In genomic region chr3:144531023-144531422, GRCm38 (mm10) we compare ENCODE assay signal across 10 mouse cellular contexts. TPM values are rescaled to one million over a fixed set of nuclear protein-coding genes. Genes with fewer than 3 reads are reported as not detected.
DNase-seq lines count a peak whose midpoint lies in the region; ATAC-seq lines count a peak whose summit lies in the region.
"Had no signal": no experiment of that assay in that cellular context is flagged by ENCODE, and none has a peak within 500 bp of the region (broad histone marks: within the 10 kb centered on the region; RNA-seq: fewer than 3 reads in every experiment).

No protein-coding gene starts in this region.

- H3K4me3 ChIP-seq in heart, embryonic 16.5 days (ENCODE audit: low read length): no peak overlapping the region
- no peak overlapping the region for H3K4me3 ChIP-seq in heart, embryonic 11.5 days (ENCODE audit: low read depth, low read length)
- H3K4me3 ChIP-seq: erythroblast, embryonic 14.5 days had no signal

- H3K27me3 ChIP-seq in heart, embryonic 16.5 days (ENCODE audit: control insufficient read depth, insufficient read depth, low read length): no peaks in the 10 kb centered on the region
- no peaks in the 10 kb centered on the region for H3K27me3 ChIP-seq in heart, embryonic 11.5 days (ENCODE audit: control insufficient read depth, insufficient read depth, low read length)

- H3K36me3 ChIP-seq in heart, embryonic 16.5 days (ENCODE audit: control insufficient read depth, insufficient read depth): no peaks in the 10 kb centered on the region
- H3K36me3 ChIP-seq in heart, embryonic 11.5 days (ENCODE audit: control insufficient read depth, insufficient read depth, low read length): no peaks in the 10 kb centered on the region

- no peak overlapping the region for H3K27ac ChIP-seq in heart, embryonic 16.5 days (ENCODE audit: low read length)
- H3K27ac ChIP-seq in heart, embryonic 11.5 days (ENCODE audit: low read depth, low read length): no peak overlapping the region
- H3K27ac ChIP-seq: macrophage had no signal

- H3K9ac ChIP-seq in heart, embryonic 16.5 days (ENCODE audit: low read length): peak overlapping the region; percentile 50; the same call in 1 of the 2 replicates
- no peak overlapping the region for H3K9ac ChIP-seq in heart, embryonic 11.5 days (ENCODE audit: low read depth, low read length)

- no peaks in the 10 kb centered on the region for H3K9me3 ChIP-seq in heart, embryonic 16.5 days (replicated peaks; ENCODE audit: control insufficient read depth, low read length)
- no peaks in the 10 kb centered on the region for H3K9me3 ChIP-seq in heart, embryonic 11.5 days (replicated peaks; ENCODE audit: control insufficient read depth, low read length)

- H3K4me2 ChIP-seq in heart, embryonic 16.5 days (ENCODE audit: low read depth, low read length): peak overlapping the region; percentile 47
- H3K4me2 ChIP-seq in heart, embryonic 11.5 days: no peak overlapping the region

- peak; percentile 71 for DNase-seq in 3T3-L1 (ENCODE audit: low read depth, low spot score)
- DNase-seq in brain, adult 2 months (ENCODE audit: low read depth, low spot score): peak; percentile 80
- no peak for DNase-seq in adrenal gland, adult 18-20 months (ENCODE audit: low spot score in 2 of 2)
- no peak for DNase-seq in lung, postnatal 25 days (ENCODE audit: low spot score)
- no peak for DNase-seq in left cerebral cortex, adult 9 months (ENCODE audit: low spot score in 2 of 2)

- H3K4me1 ChIP-seq in heart, embryonic 16.5 days (ENCODE audit: control insufficient read depth, insufficient read depth, low read length): peaks cover 9% of the 10 kb centered on the region; the same call in 1 of the 2 replicates
- no peaks in the 10 kb centered on the region for H3K4me1 ChIP-seq in heart, embryonic 11.5 days (ENCODE audit: control insufficient read depth, insufficient read depth, low read length)

- 41% methylated on average over 5 of the region's 5 CpGs for WGBS in heart, embryonic 16.5 days
- WGBS in heart, embryonic 11.5 days (ENCODE audit: insufficient replicate concordance): 48% methylated on average over 5 of the region's 5 CpGs

- ATAC-seq in heart, embryonic 16.5 days (replicated peaks; ENCODE audit: extremely low read depth, insufficient read depth, low FRiP score): no peak; the same call in 1 of the 2 replicates
- ATAC-seq in heart, embryonic 11.5 days (replicated peaks; ENCODE audit: insufficient number of reproducible peaks, low FRiP score, low TSS enrichment): no peak
- peak; percentile 50 for ATAC-seq in inflammation-experienced regulatory T-cells, adult 6 months

RNA-seq across cellular contexts. Expression of gene Hs2st1, which starts 39.0 kb away (rescaled TPM):
- 6.3 and 6.6 TPM in 2 replicates for polyA plus RNA-seq in heart, embryonic 16.5 days (2015; fragmentation: Nextera tagmentation; extraction: Ambion mirVana)
- polyA plus RNA-seq in heart, embryonic 11.5 days (2014; fragmentation: Nextera tagmentation; extraction: Ambion mirVana): 7.3 and 7.9 TPM in 2 replicates
- 1 to 10 TPM; 1.8 to 3.7 (median 3.5) TPM for polyA plus RNA-seq in inflammation-experienced regulatory T-cells, adult 6 months (2017; shearing (Covaris generic))
- total RNA-seq in adrenal gland, adult 18-20 months (2021): 10 to 100 TPM; 13.9 to 14.7 TPM

RNA-seq across cellular contexts. Expression of gene Selenof, which starts 39.1 kb away (rescaled TPM):
- polyA plus RNA-seq in heart, embryonic 16.5 days (2015; fragmentation: Nextera tagmentation; extraction: Ambion mirVana): 453 and 470 TPM in 2 replicates
- 339 and 350 TPM in 2 replicates for polyA plus RNA-seq in heart, embryonic 11.5 days (2014; fragmentation: Nextera tagmentation; extraction: Ambion mirVana)
- polyA plus RNA-seq in inflammation-experienced regulatory T-cells, adult 6 months (2017; shearing (Covaris generic)): 100 to 1,000 TPM; 310 to 362 (median 335) TPM
- total RNA-seq in adrenal gland, adult 18-20 months (2021): 100 to 1,000 TPM; 324 to 336 TPM

Comparison
In these comparisons a context has a peak if more than half of its experiments do, and no peak if none do; other contexts are left out.
1. DNase-seq: peak in 3T3-L1 (single experiment) and brain, adult 2 months (single experiment); none in adrenal gland, adult 18-20 months (0 of 2), lung, postnatal 25 days (single experiment) and left cerebral cortex, adult 9 months (0 of 2).